Comparison of ENCODE assay signal across 15 mouse cellular contexts in genomic region chr6:127901669-127902068, GRCm38 (mm10). TPM values are rescaled to one million over a fixed set of nuclear protein-coding genes. Genes with fewer than 3 reads are reported as not detected.
DNase-seq lines count a peak whose midpoint lies in the region; ATAC-seq and TF ChIP-seq lines count a peak whose summit lies in the region.
"Had no signal": no experiment of that assay in that cellular context is flagged by ENCODE, and none has a peak within 500 bp of the region (broad histone marks: within the 10 kb centered on the region; RNA-seq: fewer than 3 reads in every experiment).

No protein-coding gene starts in this region.

- H3K9me3 ChIP-seq in hindbrain, postnatal 0 days (ENCODE audit: low read length) = no peaks in the 10 kb centered on the region
- no peaks in the 10 kb centered on the region for H3K9me3 ChIP-seq in hindbrain, embryonic 14.5 days (ENCODE audit: control insufficient read depth, low read length)
- H3K9me3 ChIP-seq in neural tube, embryonic 14.5 days (ENCODE audit: control insufficient read depth, low read length) = no peaks in the 10 kb centered on the region
- H3K9me3 ChIP-seq in neural tube, embryonic 15.5 days (replicated peaks) = no peaks in the 10 kb centered on the region
- H3K9me3 ChIP-seq in stomach, postnatal 0 days (ENCODE audit: control insufficient read depth, low read length) = no peaks in the 10 kb centered on the region
- H3K9me3 ChIP-seq: embryonic facial prominence, embryonic 12.5 days; forebrain, embryonic 10.5 days; liver, embryonic 15.5 days; stomach, embryonic 15.5 days had no signal

- no peak for ATAC-seq in hindbrain, postnatal 0 days
- ATAC-seq in hindbrain, embryonic 14.5 days (ENCODE audit: low FRiP score) = no peak
- ATAC-seq in neural tube, embryonic 14.5 days (ENCODE audit: low read depth) = no peak
- ATAC-seq in neural tube, embryonic 15.5 days (ENCODE audit: low FRiP score) = no peak
- ATAC-seq in stomach, postnatal 0 days (ENCODE audit: low FRiP score, low TSS enrichment) = no peak
- ATAC-seq: Patski had no signal

- no peak overlapping the region for H3K4me2 ChIP-seq in hindbrain, postnatal 0 days (ENCODE audit: low read depth, low read length)
- no peak overlapping the region for H3K4me2 ChIP-seq in hindbrain, embryonic 14.5 days (replicated peaks)
- H3K4me2 ChIP-seq in neural tube, embryonic 14.5 days (ENCODE audit: low read depth, low read length) = no peak overlapping the region
- H3K4me2 ChIP-seq in neural tube, embryonic 15.5 days = no peak overlapping the region
- no peak overlapping the region for H3K4me2 ChIP-seq in stomach, postnatal 0 days (replicated peaks; ENCODE audit: low read depth)
- H3K4me2 ChIP-seq: embryonic facial prominence, embryonic 12.5 days; liver, embryonic 15.5 days; stomach, embryonic 15.5 days had no signal

- WGBS in hindbrain, postnatal 0 days = 73% methylated on average over 5 of the region's 5 CpGs
- 76% methylated on average over 5 of the region's 5 CpGs for WGBS in hindbrain, embryonic 14.5 days
- WGBS in neural tube, embryonic 14.5 days = 79% methylated on average over 5 of the region's 5 CpGs
- WGBS in neural tube, embryonic 15.5 days = 77% methylated on average over 5 of the region's 5 CpGs
- WGBS in stomach, postnatal 0 days = 73% methylated on average over 5 of the region's 5 CpGs

- no peak overlapping the region for H3K27ac ChIP-seq in hindbrain, postnatal 0 days
- no peak overlapping the region for H3K27ac ChIP-seq in hindbrain, embryonic 14.5 days
- H3K27ac ChIP-seq in neural tube, embryonic 14.5 days (ENCODE audit: low read depth, low read length) = peak overlapping the region; percentile 28; the same call in 1 of the 2 replicates
- no peak overlapping the region for H3K27ac ChIP-seq in neural tube, embryonic 15.5 days (replicated peaks)
- H3K27ac ChIP-seq in stomach, postnatal 0 days (replicated peaks) = no peak overlapping the region
- H3K27ac ChIP-seq: embryonic facial prominence, embryonic 12.5 days; forebrain, embryonic 10.5 days; liver, embryonic 15.5 days; stomach, embryonic 15.5 days had no signal

- no peaks in the 10 kb centered on the region for H3K27me3 ChIP-seq in hindbrain, postnatal 0 days (ENCODE audit: insufficient read depth, low read length)
- H3K27me3 ChIP-seq in hindbrain, embryonic 14.5 days (ENCODE audit: control insufficient read depth, insufficient read depth, low read length) = no peaks in the 10 kb centered on the region
- H3K27me3 ChIP-seq in neural tube, embryonic 14.5 days (ENCODE audit: control insufficient read depth, insufficient read depth, low read length) = no peaks in the 10 kb centered on the region
- no peaks in the 10 kb centered on the region for H3K27me3 ChIP-seq in neural tube, embryonic 15.5 days (replicated peaks)
- no peaks in the 10 kb centered on the region for H3K27me3 ChIP-seq in stomach, postnatal 0 days (ENCODE audit: control insufficient read depth, insufficient read depth, low read length)
- H3K27me3 ChIP-seq: embryonic facial prominence, embryonic 12.5 days; liver, embryonic 15.5 days; stomach, embryonic 15.5 days had no signal

- TF ChIP-seq CTCF in hindbrain, postnatal 0 days (IDR thresholded peaks at IDR 0.05; ENCODE audit: low read depth) = no peak
- no peak for TF ChIP-seq CTCF in stomach, postnatal 0 days (IDR thresholded peaks at IDR 0.05; ENCODE audit: low read depth)

- no peak overlapping the region for H3K9ac ChIP-seq in hindbrain, postnatal 0 days (replicated peaks; ENCODE audit: low read length)
- no peak overlapping the region for H3K9ac ChIP-seq in hindbrain, embryonic 14.5 days
- H3K9ac ChIP-seq in neural tube, embryonic 14.5 days (replicated peaks; ENCODE audit: low read depth, low read length) = no peak overlapping the region
- H3K9ac ChIP-seq in neural tube, embryonic 15.5 days (replicated peaks) = no peak overlapping the region
- no peak overlapping the region for H3K9ac ChIP-seq in stomach, postnatal 0 days (ENCODE audit: low read length)
- H3K9ac ChIP-seq: embryonic facial prominence, embryonic 12.5 days; liver, embryonic 15.5 days; stomach, embryonic 15.5 days had no signal

- H3K4me1 ChIP-seq in hindbrain, postnatal 0 days (ENCODE audit: insufficient read depth, low read length) = 0 out of 2 replicates have a peak, but pooled peaks cover 5% of the 10 kb centered on the region
- H3K4me1 ChIP-seq in hindbrain, embryonic 14.5 days (replicated peaks; ENCODE audit: control insufficient read depth, insufficient read depth, low read length) = peaks cover 16% of the 10 kb centered on the region; the same call in 1 of the 2 replicates
- H3K4me1 ChIP-seq in neural tube, embryonic 14.5 days (ENCODE audit: control insufficient read depth, insufficient read depth, low read length) = peaks cover 5% of the 10 kb centered on the region; the same call in 1 of the 2 replicates
- peaks cover 10% of the 10 kb centered on the region for H3K4me1 ChIP-seq in neural tube, embryonic 15.5 days
- no peaks in the 10 kb centered on the region for H3K4me1 ChIP-seq in stomach, postnatal 0 days (replicated peaks; ENCODE audit: control insufficient read depth, insufficient read depth)
- H3K4me1 ChIP-seq: embryonic facial prominence, embryonic 12.5 days; forebrain, embryonic 10.5 days; liver, embryonic 15.5 days; stomach, embryonic 15.5 days had no signal

- no peak overlapping the region for H3K4me3 ChIP-seq in hindbrain, postnatal 0 days (ENCODE audit: low read length)
- H3K4me3 ChIP-seq in hindbrain, embryonic 14.5 days (replicated peaks; ENCODE audit: low read length) = no peak overlapping the region
- H3K4me3 ChIP-seq in neural tube, embryonic 14.5 days (ENCODE audit: low read depth, low read length) = no peak overlapping the region
- no peak overlapping the region for H3K4me3 ChIP-seq in neural tube, embryonic 15.5 days (replicated peaks)
- no peak overlapping the region for H3K4me3 ChIP-seq in stomach, postnatal 0 days (ENCODE audit: low read depth, low read length)
- H3K4me3 ChIP-seq: embryonic facial prominence, embryonic 12.5 days; forebrain, embryonic 10.5 days; liver, embryonic 15.5 days; stomach, embryonic 15.5 days had no signal

- no peaks in the 10 kb centered on the region for H3K36me3 ChIP-seq in hindbrain, postnatal 0 days (ENCODE audit: insufficient read depth, low read length)
- no peaks in the 10 kb centered on the region for H3K36me3 ChIP-seq in hindbrain, embryonic 14.5 days (replicated peaks; ENCODE audit: control insufficient read depth, insufficient read depth)
- no peaks in the 10 kb centered on the region for H3K36me3 ChIP-seq in neural tube, embryonic 14.5 days (ENCODE audit: control insufficient read depth, insufficient read depth, low read length)
- no peaks in the 10 kb centered on the region for H3K36me3 ChIP-seq in neural tube, embryonic 15.5 days
- H3K36me3 ChIP-seq in stomach, postnatal 0 days (ENCODE audit: control insufficient read depth, insufficient read depth, low read length) = no peaks in the 10 kb centered on the region
- H3K36me3 ChIP-seq: forebrain, embryonic 10.5 days; liver, embryonic 15.5 days; stomach, embryonic 15.5 days had no signal

- TF ChIP-seq EP300 in stomach, postnatal 0 days (optimal IDR thresholded peaks at IDR 0.05) = no peak

- DNase-seq in cerebellum, postnatal 10 days = peak; percentile 71 to 80
- DNase-seq in cerebellum, adult 18-20 months = no peak
- peak; percentile 57 for DNase-seq in hindbrain, postnatal 0 days (ENCODE audit: low spot score)
- no peak for DNase-seq in hindbrain, embryonic 14.5 days (ENCODE audit: low spot score)
- no peak for DNase-seq in stomach, postnatal 0 days (ENCODE audit: low spot score)
- no peak for DNase-seq in frontal cortex, postnatal 25 days (ENCODE audit: low spot score in 2 of 2)
- DNase-seq: adrenal gland, adult 2 months; cerebellum, postnatal 36 days had no signal

RNA-seq across cellular contexts. Expression of gene Tspan11, which starts 14.3 kb away (rescaled TPM):
- total RNA-seq in hindbrain, postnatal 0 days (2014; rRNA removed) = 3.5 and 5.6 TPM in 2 replicates
- polyA plus RNA-seq in hindbrain, postnatal 0 days (2015; fragmentation: Nextera tagmentation; extraction: Ambion mirVana) = 3.6 and 4.4 TPM in 2 replicates
- polyA plus RNA-seq in hindbrain, embryonic 14.5 days (2014; fragmentation: Nextera tagmentation; extraction: Ambion mirVana) = 4.2 and 5.6 TPM in 2 replicates
- 3.2 and 4.0 TPM in 2 replicates for polyA plus RNA-seq in neural tube, embryonic 14.5 days (2014; fragmentation: Nextera tagmentation; extraction: Ambion mirVana)
- polyA plus RNA-seq in neural tube, embryonic 15.5 days (2015; fragmentation: Nextera tagmentation; extraction: Ambion mirVana) = 3.7 and 4.5 TPM in 2 replicates
- polyA plus RNA-seq in stomach, postnatal 0 days (2015; fragmentation: Nextera tagmentation; extraction: Ambion mirVana) = 2.3 and 2.4 TPM in 2 replicates
- polyA plus RNA-seq: Patski had no signal

Comparison
In these comparisons a context has a peak if more than half of its experiments do, and no peak if none do; other contexts are left out.
1. DNase-seq: peak in cerebellum, postnatal 10 days (2 of 2) and hindbrain, postnatal 0 days (single experiment); none in cerebellum, adult 18-20 months (0 of 2), hindbrain, embryonic 14.5 days (single experiment), stomach, postnatal 0 days (single experiment) and frontal cortex, postnatal 25 days (0 of 2).